Mouse (Mus musculus) A20 (cell line): ENCODE data around the gene Aasdh.
"Not testable (repeated sequence)": the region's sequence is repeated elsewhere in the genome, so short reads cannot be mapped to it uniquely, and the experiment has no call there.

Experiments used
- DNase-seq: peaks from one replicate; pipeline ENCODE4 v3.0.0-alpha.2; 2011; ENCODE audit warnings: low read depth, low spot score

The Aasdh gene

DNA sequence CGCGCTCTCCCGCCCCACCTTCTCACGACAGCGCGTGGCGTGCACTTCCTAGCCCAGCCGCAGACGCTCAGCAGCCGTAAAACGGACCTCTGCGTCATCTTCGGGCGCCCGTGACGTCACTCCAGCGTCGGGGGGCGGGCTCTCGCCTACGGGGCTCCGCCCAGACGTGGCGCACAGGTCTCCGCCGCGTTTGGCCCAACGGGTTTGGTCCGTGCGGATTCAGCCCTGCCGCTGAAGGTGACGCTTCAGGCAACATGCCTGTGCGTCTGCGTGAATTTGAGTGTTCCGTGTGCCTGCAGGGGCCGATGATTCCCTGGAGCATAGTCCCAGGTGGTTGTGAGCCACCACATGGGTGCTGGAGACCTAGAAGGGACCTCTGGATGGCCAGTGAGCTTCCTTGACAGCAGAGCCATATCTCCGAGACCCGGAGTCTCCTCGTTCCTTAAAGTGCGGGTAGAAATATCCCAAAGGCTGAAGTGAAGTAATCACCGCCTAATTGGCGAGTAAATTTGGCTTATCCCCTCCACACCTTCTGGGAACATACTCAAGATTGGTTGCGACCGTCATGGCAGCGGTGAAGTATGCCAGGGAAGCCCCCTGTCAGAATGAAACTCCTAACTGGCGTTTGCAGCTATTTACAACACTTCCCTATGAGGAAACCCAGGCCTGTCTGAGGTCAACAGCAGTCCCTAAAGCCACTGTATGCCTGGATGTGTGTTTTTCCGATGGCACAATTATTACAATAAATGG is at the start of gene Aasdh:
TSS of gene Aasdh (minus strand) at position 110 of the 750 bp plus-strand sequence.
- peak; percentile 98 for DNase-seq

DNA sequence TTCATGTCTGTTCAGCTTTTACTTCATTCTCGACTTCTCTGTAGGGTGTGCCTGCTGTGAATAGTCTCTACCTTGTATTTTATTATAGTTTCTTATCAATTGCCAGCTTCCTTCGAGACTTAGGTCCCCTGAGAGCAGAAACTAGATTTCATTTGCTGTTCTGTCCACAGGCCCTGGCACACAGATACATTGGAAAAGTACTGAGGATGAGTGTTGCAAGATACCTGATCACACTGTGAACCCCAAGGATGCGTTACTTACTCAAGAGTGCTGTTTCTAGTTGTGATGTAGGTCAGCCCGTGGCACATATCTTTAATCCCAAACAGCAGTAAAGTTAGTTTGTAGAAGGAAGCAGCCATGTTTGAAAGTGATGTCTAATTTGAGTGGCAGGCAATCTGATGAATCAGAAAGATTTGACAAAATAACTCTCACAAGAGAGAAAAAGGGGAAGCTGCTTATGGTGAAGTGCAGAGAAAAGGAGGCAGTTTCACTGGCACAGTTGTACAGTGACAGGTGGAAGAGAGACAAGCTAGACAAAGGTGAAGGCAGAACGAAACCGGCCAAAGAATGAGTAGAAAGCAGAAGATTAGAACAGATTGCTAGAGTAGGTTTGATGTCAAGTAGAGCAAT is 49.1 kb upstream of the Aasdh start:
- DNase-seq = peak; percentile 79

DNA sequence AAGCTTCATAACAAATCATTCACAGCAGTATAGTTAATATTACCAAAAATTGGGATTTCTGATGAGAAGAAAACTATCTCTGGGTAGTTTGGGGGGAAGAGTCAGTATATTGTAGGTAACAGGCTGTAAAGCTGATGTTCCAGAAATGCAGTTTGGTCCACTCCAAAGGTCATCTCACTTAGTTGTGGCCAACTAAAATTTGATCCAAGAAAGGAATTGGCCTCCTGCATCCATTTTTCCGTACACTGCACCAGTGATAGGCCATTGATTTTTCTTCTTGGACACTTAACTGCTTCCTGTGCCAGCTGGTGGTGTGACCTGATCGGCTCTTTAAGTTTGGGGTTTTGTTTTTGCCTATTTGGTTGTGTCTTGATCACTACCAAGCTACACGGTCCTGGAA is 48.5 kb upstream of the Aasdh start:
- no peak for DNase-seq

DNA sequence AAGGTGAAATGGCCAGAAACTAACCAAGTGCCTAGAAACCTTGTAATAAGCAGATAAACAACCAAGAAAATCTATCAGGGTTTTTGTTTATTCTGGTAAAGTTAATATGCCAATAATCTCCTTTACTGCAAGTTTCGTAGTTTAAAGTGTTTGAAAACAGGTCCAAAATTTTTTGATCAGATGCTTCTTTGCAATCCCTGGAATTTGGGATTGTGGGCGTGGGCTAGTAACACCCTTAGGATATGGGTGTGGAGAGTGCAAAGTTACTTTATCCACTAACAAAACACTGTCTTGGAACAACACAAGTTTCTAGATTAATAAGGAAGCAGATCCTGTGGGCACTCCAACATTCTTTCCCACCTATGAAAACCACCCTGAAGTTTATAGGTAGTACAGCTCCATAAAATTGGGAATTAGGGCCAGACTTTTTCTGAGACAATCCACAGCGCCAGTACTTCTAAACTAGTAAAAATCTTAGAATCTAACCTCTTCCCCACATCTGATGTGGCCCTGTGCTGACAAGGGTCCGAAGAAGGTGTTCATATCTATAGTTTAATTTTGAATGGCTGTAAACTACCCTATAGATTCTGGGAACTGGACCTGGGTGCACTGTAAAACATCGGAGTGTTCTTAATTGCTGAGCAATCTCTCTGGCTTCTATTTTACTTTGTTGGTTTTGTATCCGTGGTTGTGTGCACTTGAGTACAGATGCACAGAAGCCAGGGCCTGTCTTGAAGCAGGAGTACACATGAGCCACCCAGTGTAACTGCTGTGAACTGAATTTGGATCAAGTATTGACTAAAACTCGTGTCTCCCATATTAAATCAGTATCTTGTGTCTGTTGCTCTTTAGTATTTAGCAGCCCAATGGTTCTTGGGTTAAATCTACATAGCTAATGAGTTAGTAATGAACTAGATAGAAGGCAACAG is 47.1 kb upstream of the Aasdh start:
- peak; percentile 65 for DNase-seq

DNA sequence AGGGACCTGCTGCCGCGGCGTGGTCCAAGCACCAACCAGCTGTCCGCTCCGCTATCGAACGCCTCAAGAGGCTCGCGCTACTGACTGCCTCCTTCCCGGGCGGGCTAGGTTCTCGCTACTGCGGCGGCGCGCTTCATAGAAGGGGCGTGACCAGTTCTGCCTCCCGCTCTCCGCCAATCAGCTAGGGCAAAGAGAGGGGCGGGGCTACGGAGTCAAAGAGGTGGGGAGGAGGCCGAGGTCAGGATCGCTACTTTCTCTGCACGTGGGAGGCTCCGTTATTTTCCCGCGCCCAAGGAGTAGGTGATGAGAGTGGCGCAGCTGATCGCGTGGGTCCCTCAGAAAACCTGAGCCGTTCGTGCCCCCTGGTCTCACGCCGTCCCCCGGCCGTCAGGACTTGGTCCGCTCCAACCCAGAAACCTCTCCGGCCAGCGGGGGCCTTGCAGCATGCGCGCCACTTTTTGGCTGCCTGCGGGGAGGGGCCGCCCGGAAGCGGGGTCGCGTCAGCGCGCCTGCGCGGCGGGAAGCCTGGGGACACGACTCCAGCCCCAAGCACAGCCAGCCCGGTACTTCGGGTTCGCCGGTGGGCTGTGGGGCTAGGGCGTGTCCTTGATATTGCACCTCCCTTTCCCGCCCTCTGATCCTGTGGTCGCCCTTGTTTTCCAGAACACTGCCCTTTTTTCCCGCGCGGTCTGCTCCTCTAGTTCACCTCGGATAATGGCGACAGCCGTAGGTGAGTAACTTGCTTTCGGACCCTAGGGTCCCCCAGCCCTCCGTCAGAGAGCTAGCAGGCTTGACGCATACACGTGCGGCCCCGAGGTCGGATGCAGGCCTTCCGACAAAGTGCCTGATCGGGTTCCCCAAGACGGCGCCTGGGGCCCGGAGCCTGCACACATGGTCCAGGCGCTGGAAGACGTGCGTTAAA is 46.1 kb upstream of the Aasdh start, which contains the start of the genes Paics and Ppat:
TSS of gene Paics (plus strand) at position 202 of the 922 bp plus-strand sequence.
TSS of gene Ppat (minus strand) at position 473 of the 922 bp plus-strand sequence.
- peak; percentile 100 for DNase-seq

DNA sequence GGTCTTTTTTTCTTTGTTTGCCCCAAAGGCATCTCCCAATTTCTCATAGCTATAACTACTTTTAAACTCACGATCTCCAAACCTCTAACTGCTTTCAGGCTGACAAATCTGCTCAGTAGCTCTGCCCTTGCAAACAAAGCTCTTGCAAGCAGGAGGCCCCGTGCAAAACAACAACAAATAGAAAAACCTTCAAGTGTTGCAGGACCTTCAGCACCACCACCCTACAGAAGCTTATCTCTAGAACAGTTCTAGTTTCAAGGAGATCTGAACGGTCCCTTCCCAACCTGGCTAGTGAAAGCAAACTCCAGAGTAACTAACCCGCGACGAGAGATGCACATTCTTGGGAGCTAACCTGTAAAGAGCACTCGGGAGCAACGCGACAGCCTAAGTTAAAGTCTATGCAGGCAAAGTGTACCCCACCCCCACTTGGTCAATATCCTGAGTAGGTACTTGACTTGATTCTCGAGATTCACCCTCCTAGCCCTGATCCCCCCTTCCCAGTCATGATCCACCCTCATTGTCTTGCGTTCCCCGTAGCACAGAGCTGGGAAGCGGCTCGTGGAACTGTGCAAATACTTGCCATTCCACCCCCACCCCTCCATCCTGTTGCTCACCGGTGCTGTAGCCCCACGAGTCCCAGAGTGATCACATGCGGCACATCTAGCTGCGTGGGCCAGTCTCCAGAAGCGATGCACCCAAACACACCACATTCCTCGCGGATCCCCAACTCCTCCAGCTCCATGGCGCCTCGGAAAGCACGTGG is 45.2 kb upstream of the Aasdh start:
- DNase-seq = no peak

DNA sequence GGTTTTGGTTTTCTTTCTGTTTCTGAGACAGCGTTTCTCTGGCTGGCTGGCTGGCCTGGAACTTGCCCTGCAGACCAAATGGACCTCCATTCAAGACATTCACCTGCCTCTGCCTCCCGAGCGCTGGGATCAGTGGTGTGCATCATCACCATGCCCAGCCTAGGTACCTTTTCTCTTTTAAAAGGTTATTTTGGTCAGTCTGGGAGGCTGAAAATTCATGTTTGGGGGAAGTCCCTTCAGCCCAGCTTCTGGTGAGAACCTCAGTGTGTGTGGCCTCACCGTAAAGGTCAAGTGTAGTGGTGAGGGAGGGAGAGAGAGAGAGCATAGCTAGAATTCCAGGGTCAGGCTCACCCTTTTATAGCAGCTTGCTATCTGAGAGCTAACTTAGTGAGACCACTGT is 42.4 kb upstream of the Aasdh start:
- no peak for DNase-seq

DNA sequence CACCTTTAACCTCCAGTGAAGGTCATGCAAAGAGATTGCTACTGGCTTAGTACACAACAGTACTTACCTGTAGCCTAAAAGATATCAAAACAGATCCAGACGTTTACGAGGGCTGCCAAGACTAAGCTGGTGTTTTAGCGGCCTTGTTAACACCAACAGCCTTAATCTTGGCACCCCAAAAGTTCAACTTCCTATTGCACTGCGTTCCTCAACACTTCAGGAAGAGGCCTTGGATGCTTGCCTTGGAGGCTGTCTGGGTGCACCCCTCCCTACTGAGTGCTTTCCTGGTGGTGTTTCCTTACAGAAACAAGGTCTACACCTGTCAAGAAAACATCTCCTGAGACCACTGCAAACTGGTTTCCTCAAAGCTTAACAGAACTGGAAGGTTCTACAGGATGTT is 41.8 kb upstream of the Aasdh start:
- no peak for DNase-seq

DNA sequence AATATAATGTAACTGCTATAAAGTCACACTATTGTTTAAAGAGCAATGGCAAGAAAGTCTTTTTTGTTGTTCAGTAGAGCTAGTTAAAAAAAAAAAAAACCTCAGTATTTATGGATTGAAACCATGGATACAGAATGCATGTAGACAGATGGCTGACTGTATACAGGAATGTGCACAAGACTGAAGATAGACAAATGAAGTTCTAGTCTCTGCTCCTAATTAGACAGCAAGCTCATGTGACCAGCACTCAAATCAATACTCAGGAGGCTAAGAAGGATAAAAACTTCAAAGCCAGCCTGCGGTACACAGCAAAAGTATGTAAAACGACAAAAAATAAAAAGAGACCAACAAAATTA is 40.3 kb upstream of the Aasdh start:
- DNase-seq = no peak

DNA sequence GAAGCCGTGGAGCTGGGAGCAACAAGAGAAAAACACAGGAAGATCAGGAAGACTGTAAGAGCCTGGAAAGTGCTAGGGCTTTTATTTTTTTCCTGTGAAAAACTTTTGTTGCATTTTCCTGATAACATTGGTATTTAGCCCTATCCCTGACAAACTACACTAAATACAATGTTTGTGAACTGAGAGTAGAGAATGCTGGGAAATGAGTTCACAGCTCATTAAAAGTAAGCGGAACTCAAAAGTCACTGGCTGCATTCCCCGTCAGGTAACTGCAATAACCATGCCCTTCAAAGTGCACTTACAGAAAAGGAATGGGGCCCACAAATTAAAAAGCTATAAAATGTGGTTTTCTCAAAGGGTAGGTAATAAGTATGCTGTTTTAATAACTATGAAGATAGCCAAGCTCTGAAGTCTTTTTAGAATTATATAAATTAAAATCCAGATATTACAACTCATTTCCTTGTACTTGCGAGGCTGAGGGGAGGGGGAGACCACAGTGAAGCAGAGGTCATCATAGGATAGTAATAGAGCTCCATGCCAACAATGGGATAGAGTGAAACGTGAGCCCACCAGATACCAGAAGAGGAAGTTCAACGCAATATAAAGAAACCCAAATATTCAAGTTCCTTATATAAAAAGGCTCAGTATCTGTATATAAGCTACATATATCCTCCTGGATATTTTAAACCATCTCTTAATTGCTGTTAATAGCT is 39.8 kb upstream of the Aasdh start:
- DNase-seq = no peak

DNA sequence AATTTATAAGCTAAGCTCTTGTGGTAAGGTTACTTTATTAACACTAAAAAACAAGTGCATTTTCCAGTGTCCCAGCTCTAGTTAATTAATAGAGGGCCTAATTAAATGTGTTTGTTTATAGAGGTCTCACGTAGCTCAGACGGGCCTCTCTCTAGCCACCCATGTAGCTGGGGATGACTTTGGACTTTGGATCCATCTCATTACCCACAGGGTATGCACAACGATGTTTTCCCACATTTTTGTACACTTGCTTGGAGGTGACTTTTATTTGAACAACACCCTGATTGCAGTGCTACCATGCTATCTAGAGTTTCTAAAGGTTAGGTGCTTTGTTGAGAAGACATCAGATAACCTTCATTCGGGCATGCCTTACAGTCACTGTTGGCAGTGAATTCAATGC is 37.2 kb upstream of the Aasdh start:
- no peak for DNase-seq

DNA sequence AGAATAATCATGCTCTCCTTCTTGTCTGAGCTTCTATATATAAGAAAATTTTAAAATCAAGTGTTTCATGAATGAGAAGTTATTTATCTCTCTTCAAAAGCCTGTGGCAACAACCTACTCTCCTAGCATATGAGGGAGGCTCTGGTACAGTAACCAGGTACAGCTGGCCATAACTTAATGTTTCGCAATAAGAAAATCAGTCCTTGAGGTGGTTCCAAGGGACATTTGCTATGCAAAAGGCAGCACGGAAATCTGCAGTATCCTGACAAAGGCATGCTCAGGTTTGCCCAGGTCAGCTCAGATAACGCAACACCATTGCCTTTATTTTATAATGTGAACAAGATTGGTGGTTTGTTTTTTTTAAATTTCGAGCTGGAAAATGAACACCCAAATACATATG is 36.7 kb upstream of the Aasdh start:
- no peak for DNase-seq

DNA sequence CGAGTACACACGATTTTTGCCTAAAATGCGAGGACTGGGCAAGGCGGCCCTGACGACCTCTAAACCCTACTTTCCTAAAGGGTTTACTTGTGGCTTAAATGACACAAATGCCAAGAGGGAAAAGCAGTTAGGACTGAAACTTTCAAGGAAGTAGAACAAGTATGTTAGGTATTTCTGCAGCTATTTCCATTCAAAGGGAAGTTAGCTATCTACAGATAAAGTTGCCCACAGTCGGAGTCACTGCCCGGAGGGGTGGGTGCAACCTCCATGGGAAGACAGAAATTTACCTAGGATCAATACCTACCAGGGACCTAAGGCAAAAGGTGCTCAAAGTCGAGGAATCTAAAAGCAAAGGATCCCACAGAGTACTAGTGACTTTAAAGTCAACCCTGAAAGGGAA is 34.4 kb upstream of the Aasdh start:
- DNase-seq = no peak

DNA sequence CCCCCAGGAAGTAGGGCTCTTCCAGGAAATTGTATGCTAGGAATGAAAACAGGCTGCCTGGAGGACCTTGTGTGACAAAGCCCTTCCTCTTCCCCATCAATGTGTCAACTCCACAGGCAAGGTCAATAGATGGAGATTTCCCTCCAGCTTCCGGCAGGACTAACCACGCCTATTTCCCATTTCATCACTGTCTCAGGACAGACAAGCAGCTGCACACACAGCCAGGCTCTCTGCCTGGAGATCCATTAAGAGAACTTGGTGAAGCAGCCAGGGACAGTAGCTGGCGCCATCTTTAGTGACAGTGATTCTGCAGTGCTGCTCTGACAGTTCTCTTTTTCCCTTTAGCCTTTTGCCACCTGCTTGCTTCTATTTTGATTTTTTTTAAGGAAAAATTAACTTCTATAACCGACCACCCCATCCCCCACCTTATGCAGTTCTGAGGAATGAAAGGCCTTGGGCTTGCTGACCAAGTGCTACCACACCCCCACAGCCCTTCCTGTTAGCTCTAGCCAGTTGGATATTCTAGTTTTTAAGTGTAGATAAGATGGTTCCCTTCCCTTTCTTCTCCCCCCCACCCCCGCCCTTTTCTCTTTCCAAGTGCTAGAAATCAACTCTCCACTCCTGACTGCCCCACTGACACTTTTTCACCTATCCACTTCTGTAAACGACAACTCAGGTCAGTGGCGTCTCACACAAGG is 24.0 kb upstream of the Aasdh start:
- DNase-seq = no peak

DNA sequence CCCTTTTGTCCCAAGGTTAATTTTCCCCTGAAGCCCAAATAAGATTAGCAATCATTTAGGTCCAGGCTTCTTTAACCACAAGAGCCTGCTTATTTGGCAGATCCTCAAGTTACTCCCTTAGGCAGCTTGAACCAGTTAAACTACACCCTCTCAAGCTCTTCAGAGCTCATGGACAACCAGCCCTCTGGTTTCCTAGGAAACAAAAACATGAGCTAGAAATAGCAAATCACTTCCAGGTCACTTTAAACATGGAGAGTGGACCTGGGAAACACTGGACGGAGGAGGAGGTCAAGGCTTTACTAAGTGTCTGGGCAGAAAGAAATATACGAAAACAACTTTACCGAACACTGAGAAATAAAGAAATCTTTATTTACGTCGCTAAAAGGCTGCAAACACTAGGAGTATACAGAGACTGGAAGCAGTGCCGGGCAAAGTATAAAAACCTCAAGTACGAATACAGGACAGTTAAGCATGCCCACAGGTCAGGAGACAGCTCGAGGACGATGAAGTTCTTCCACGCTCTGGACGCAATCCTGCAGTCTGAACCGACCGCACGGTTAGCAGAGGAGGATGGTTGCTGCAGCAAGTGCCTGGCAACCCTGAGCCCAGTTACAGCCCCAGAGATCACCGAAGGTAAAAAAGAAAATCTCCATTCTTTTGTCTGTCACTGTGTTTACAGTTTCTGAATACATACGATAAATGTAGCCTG is 23.0 kb upstream of the Aasdh start:
- DNase-seq = no peak

DNA sequence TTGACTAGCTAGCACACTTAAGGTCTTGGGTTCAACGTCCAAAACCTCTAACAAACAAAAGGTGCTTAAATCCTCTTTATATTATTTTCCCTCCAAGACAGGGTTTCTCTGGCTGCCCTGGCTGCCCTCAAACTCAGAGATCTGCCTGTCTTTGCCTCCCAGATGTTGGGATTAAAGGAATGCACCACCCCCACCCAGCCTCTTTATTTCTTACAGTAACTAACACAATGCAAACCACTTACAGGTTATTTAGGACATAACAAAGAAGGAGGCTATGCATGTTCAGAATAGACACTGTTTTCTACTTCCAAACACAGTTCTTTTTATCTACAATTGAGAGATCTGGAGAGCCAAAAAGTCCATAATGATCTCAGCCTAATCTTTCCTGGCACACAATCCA is 19.0 kb upstream of the Aasdh start:
- no peak for DNase-seq

DNA sequence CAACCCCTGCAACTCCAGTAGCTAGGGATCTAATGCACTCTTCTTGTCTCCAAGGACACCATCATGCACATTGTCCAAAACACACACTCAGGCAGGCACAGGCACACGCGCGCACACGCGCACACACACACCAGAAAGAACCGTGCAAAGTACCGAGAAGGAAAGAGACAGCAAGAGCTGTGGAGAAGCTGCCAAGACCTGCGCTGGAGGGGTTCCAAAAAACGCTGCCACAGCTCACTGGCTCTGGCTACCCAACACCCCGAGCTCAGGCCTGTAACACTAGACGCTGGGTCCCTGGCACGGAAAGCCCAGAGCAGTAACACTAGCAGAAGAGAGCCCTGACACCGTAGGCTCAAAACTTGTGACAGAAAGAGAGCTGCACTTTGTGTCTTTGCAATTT is 18.1 kb upstream of the Aasdh start:
- DNase-seq = no peak

DNA sequence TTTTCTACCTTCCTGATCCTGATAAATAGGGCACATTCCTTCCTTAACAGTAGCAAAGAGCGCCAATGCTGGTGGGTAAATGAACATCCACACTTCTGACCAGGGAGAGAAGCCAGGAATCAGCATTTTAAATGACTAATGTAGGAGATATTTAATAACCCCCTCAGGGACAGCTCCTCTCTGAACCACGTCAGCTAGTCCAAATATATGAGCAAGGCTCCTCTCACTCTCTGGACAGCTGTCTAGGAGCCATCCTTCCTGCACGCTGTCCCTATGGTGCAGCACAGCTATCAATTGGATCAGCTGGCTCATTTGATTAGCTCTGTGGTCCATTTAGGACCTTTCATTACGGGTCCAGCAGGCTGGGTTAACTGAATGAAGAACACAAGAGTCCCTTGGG is 17.5 kb upstream of the Aasdh start:
- no peak for DNase-seq

DNA sequence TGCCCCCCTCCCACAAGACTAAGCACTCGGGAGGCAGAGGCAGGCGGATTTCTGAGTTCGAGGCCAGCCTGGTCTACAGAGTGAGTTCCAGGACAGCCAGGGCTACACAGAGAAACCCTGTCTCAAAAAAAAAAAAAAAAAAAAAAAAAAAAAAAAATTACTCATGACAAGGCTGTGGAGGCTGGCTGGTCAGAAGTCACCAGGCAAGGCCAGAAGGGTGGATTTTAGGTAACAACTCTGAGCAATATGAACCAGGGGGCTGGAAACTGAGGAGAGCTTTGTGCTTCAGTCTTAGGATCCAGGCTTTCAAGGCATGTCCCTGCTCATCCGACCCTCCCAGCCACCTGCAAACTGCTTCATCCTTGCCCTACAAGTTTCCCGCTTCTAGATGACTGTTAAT is 7.2 kb upstream of the Aasdh start:
- DNase-seq = not testable (repeated sequence)
